Mouse (Mus musculus): ENCODE results near the gene Btnl4.

Gene Btnl4

GRCm38 (mm10) chr17:34437606-34438005 is 39.5 kb downstream of the Btnl4 start:
- no peak for DNase-seq (ENCODE audit: low spot score)

DNA sequence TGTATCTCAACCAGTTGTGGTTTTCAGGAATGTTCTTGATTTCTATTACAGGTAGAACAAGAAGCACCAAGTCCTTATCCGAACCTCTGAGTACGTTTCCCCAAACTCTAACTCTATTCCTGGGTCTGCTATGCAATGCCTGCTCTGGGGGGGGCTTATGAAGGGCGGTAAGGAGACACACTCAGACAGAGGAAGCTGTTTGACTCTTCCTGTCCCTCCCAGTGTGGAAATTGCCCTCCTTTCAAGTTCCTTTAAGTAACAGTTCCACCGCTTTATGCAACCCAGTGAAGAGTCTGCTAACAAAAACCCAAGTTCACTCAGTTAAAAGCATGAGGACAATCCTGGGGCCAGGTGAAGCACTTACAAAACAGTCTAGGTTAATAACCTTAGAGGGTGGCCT is 40.0 kb downstream of the Btnl4 start:
- DNase-seq (ENCODE audit: low spot score): no peak

- DNase-seq (ENCODE audit: low spot score): no peak
Observed at GRCm38 (mm10) chr17:34427597-34427996, 49.5 kb downstream of the Btnl4 start.

DNA sequence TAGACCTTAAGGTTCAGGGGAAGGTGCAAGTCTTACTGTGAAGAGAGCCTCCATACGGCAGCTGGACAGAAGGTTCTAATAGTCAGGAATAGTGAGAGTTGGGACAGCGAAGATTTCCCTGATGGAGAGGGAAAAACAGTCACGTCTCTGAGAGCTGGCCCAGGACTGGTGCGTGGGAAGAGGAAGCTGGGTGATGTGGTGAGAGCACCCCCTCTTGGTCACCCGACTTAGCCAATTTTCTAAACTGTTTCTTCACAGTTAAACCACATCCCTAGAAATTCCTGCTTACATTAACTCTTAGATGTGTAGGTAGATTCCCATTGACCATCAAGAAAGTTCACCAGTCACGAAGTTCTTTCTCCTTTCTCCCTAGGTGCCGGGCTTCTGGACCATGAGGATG is 57.1 kb downstream of the Btnl4 start:
- no peak for DNase-seq (ENCODE audit: low spot score)
